Mouse (Mus musculus): Measurements from ENCODE around the gene Obp1a.

Obp1a gene

DNA sequence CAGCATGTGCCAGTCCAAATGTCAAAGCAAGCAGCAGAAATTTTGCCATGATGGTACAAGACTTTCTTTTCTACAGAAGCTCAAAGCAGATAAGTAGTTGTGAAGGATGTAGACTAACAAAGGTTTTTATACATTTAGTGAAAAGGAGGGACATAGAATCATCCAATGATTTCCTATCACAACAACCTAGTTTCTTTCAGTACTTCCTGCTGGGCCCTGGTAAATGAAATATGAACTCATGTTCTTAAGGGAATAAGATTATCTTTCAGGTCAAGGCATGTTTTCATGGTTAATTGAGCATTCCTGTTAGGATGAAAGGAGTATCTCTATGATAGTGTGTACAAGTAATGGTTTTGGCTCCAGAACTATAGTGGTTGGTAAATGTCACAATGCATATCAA, at the start of gene Obp1a:
Gene Obp1a (minus strand): TSS at position 101 of the 400 bp plus-strand sequence.
- DNase-seq (ENCODE audit: low read depth) = no peak

DNA sequence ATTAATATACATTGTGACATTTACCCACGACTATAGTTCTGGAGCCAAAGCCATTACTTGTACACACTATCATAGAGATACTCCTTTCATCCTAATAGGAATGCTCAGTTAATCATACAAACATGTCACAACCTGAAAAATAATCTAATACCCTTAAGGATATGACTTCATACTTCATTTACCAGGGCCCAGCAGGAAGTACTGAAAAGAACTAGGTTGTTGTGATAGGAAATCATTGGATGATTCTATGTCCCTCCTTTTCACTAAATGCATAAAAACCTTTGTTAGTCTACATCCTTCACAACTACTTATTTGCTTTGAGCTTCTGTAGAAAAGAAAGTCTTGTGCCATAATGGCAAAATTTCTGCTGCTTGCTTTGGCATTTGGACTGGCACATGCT, 34.0 kb upstream of the Obp1a start, which contains the start of gene Gm5938:
Gene Gm5938 (plus strand): TSS at position 301 of the 400 bp plus-strand sequence.
- no peak for DNase-seq (ENCODE audit: low read depth)
